Mouse (Mus musculus) liver, postnatal 0 days (tissue): ENCODE measurements around the gene Lpo.

ENCODE experiments used
- CTCF ChIP-seq: sonication (generic); IDR thresholded peaks from 2 replicates; pipeline ENCODE4 v1.5.1; 2016; ENCODE audit warnings: antibody characterized with exemption, low read depth
- EP300 ChIP-seq: IDR thresholded peaks from 2 replicates; pipeline ENCODE4 v1.6.1; 2016; ENCODE audit warnings: antibody characterized with exemption, low read depth, mild to moderate bottlenecking

DNA sequence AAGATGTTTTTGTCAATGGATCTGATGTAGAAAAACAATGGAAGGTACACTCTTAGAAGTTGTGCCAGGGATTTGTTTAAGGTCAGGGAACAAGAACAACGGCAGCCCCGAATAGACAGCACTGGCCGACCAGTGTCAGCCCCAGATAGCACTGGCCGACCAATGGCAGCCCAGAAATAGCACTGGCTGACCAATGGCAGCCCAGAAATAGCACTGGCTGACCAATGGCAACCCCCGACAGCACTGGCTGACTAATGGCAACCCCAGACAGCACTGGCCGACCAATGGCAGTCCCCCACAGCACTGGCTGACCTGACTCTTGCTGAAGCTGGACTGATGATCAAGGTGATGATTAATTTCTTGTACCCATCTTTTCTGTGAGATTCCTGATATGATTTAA is 19.8 kb upstream of the Lpo start:
- no peak for TF ChIP-seq CTCF
- TF ChIP-seq EP300 = no peak
